Mouse (Mus musculus) embryonic facial prominence, embryonic 10.5 days (tissue): ENCODE measurements around the gene Col11a2. TPM values are rescaled to one million over a fixed set of nuclear protein-coding genes. Genes with fewer than 3 reads are reported as not detected.

ENCODE experiments used
- DNase-seq: peaks from one replicate; pipeline ENCODE4 v3.0.0-alpha.2; 2017; ENCODE audit warnings: low spot score
- H3K27ac ChIP-seq: fragments of 300-500 bp; sonication (generic); replicated peaks from 2 replicates; pipeline ENCODE4 v1.5.1; 2016; ENCODE audit warnings: mild to moderate bottlenecking
- H3K27me3 ChIP-seq: fragments of 300-500 bp; sonication (generic); replicated peaks from 2 replicates; pipeline ENCODE4 v1.6.1; 2016; ENCODE audit warnings: low read depth, mild to moderate bottlenecking; ENCODE audit not compliant: poor library complexity, severe bottlenecking
- H3K36me3 ChIP-seq: fragments of 300-500 bp; sonication (generic); replicated peaks from 2 replicates; pipeline ENCODE4 v1.6.1; 2016; ENCODE audit warnings: mild to moderate bottlenecking, moderate library complexity
- H3K4me1 ChIP-seq: fragments of 300-500 bp; sonication (generic); 2 replicates; pipeline ENCODE4 v1.6.1; 2016
- H3K4me3 ChIP-seq: fragments of 300-500 bp; sonication (generic); 2 replicates; pipeline ENCODE4 v1.5.1; 2016; ENCODE audit warnings: mild to moderate bottlenecking, moderate library complexity
- H3K9me3 ChIP-seq: fragments of 300-500 bp; sonication (generic); 2 replicates; pipeline ENCODE4 v1.6.1; 2016; ENCODE audit warnings: mild to moderate bottlenecking
- WGBS: fragments of 180-500 bp; shearing (Covaris S2); methylation state at CpG from one replicate; pipeline ENCODE4 v1.1.7; 2016; 5-methylcytosine and 5-hydroxymethylcytosine counted together
- polyA plus RNA-seq: library from polyadenylated mRNA; unstranded; fragments of >200 nt; fragmentation: Nextera tagmentation; extraction: Ambion mirVana; gene quantifications from 2 replicates; pipeline ENCODE4 v1.2.1, GENCODE M21; 2016

The Col11a2 gene
- polyA plus RNA-seq, 1 experiment from 2014 or later, result 1.0 TPM

DNA sequence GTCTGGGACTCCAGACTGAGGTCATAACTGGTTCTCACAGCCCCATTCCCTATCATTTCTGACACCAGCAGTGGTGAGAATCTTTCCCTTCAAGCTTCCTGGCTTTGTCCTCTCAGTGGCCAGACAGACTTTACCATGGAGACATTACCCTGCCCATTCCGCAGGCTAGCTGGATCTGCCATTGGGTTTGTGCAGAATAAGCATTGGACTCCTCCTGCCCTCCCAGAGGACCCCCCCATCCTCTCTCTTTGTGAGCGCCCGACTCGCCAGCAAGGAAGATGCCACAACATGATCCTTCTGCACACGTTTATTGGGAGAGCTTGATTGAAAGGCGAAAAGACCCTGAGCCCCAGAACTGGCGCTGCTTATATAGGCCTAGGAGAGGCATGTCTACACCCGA is 25.8 kb upstream of the Col11a2 start:
- no peak overlapping the region for H3K4me3 ChIP-seq
- H3K36me3 ChIP-seq, result peaks cover 12% of the 10 kb centered on the region
- no peak overlapping the region for H3K27ac ChIP-seq
- no peaks in the 10 kb centered on the region for H3K4me1 ChIP-seq
- WGBS, result 93% methylated on average over 8 of the region's 8 CpGs
- no peak for DNase-seq
- no peaks in the 10 kb centered on the region for H3K27me3 ChIP-seq
- peaks cover 17% of the 10 kb centered on the region; the same call in 1 of the 2 replicates for H3K9me3 ChIP-seq

- Histone ChIP-seq H3K4me3 (peak overlapping the region; percentile 22; the same call in 1 of the 2 replicates), H3K4me1 (peaks cover 41% of the 10 kb centered on the region), H3K27me3 (no peaks in the 10 kb centered on the region), H3K36me3 (peaks cover 48% of the 10 kb centered on the region), H3K27ac (0 out of 2 replicates have a peak overlapping the region, but pooled peaks have one; percentile 40), H3K9me3 (peaks cover 27% of the 10 kb centered on the region)
- no peak for DNase-seq
- WGBS, result 95% methylated on average over 23 of the region's 23 CpGs
Measured at GRCm38 (mm10) chr17:34021539-34022413, 17.5 kb upstream of the Col11a2 start.

DNA sequence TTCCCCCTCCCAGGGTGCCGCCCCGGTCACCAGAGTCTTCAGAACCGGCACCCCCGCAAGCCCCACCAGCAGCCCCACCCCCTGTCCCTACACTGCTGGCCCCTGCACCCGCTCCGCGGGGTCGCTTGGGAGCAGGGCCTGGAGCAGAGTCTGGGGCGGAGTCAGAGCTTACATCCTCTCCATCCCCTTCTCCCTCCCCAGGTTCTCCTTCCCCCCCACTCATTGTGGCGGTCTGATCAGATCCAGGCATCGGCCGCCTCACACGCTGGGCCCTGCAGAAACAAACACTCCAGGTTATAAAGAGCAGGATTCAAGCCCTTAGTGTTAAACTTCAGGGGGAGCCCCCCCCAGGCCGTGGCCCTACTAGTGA is 16.8 kb upstream of the Col11a2 start:
- H3K4me1 ChIP-seq, result peaks cover 47% of the 10 kb centered on the region
- DNase-seq, result no peak
- H3K27me3 ChIP-seq, result no peaks in the 10 kb centered on the region
- H3K27ac ChIP-seq, result 0 out of 2 replicates have a peak overlapping the region, but pooled peaks have one; percentile 40
- peak overlapping the region; percentile 22; the same call in 1 of the 2 replicates for H3K4me3 ChIP-seq
- 94% methylated on average over 14 of the region's 14 CpGs for WGBS
- peaks cover 46% of the 10 kb centered on the region for H3K36me3 ChIP-seq
- H3K9me3 ChIP-seq, result peaks cover 24% of the 10 kb centered on the region

DNA sequence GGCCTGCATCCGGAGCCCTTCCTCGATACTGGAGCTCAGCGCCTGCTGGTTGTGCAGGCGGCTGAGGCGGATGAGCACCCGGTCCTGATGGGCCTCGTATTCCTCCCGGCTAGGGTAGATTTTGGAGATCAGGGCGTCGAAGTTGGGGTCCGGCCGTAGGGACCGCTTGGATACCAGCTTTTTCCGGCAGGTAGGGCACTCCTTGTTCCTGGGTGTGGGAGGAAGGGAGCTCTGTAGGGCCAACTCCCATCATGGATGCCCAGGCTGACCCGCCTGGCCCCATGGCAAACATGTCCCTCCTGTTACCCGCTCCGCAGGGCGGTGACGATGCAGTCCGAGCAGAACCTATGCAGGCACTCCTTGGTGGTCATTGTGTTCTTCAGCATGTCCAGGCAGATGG is 16.2 kb upstream of the Col11a2 start:
- Histone ChIP-seq H3K27ac (peak overlapping the region; percentile 24; the same call in 1 of the 2 replicates), H3K4me1 (peaks cover 53% of the 10 kb centered on the region), H3K9me3 (peaks cover 24% of the 10 kb centered on the region), H3K4me3 (peak overlapping the region; percentile 96), H3K36me3 (peaks cover 48% of the 10 kb centered on the region), H3K27me3 (no peaks in the 10 kb centered on the region)
- no peak for DNase-seq
- 96% methylated on average over 20 of the region's 20 CpGs for WGBS

GRCm38 (mm10) chr17:34023678-34024077 is 15.6 kb upstream of the Col11a2 start:
- Histone ChIP-seq H3K4me1 (peaks cover 60% of the 10 kb centered on the region), H3K27me3 (no peaks in the 10 kb centered on the region), H3K36me3 (peaks cover 55% of the 10 kb centered on the region), H3K27ac (peak overlapping the region; percentile 97), H3K4me3 (peak overlapping the region; percentile 96), H3K9me3 (peaks cover 21% of the 10 kb centered on the region)
- WGBS, result 75% methylated on average over 9 of the region's 9 CpGs
- DNase-seq, result no peak

DNA sequence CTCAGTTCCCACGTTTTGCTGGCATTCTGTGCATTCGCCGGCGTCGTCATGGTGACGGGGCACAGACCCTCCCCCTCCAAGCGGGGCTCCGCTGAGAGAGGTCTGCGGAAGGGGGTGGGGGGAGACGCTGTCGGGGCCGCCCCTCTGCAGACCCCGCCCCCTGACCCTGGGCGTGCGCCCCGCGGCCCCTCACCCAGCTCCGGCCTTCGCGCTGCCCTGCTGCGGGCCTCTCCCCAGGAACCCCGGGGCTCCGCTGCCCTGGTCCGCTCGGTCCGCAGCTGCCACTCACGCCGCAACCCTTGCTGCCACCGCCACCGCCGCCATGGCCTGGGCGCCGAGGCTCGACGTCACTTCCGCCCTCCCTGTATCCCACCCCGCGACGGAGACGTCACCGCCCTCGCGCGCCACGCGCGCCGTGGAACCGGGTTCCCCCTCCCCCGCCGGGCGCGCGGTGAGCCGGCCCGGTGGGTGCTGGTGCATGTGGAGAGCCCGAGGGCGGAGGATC is 14.9 kb upstream of the Col11a2 start, which contains the start of gene Ring1:
Gene Ring1 (minus strand): TSS at position 364 of the 505 bp plus-strand sequence.
- peak within 1 kb of the TSS; percentile 97 for H3K27ac ChIP-seq
- H3K36me3 ChIP-seq, result peaks cover 58% of the 10 kb centered on the region
- no peaks in the 10 kb centered on the region for H3K27me3 ChIP-seq
- DNase-seq, result peak; percentile 95
- H3K4me3 ChIP-seq, result peak within 1 kb of the TSS; percentile 96
- H3K4me1 ChIP-seq, result peaks cover 66% of the 10 kb centered on the region
- 1% methylated on average over 58 of the region's 58 CpGs for WGBS
- peaks cover 17% of the 10 kb centered on the region for H3K9me3 ChIP-seq

GRCm38 (mm10) chr17:34024861-34025755 is 14.1 kb upstream of the Col11a2 start:
- peaks cover 9% of the 10 kb centered on the region for H3K9me3 ChIP-seq
- H3K36me3 ChIP-seq, result peaks cover 58% of the 10 kb centered on the region
- peak overlapping the region; percentile 97 for H3K27ac ChIP-seq
- peak overlapping the region; percentile 96 for H3K4me3 ChIP-seq
- WGBS, result under 1% methylated on average over 57 of the region's 57 CpGs
- no peaks in the 10 kb centered on the region for H3K27me3 ChIP-seq
- H3K4me1 ChIP-seq, result peaks cover 74% of the 10 kb centered on the region
- peak; percentile 68 for DNase-seq

- peaks cover 57% of the 10 kb centered on the region for H3K36me3 ChIP-seq
- 8% methylated on average over 7 of the region's 7 CpGs for WGBS
- H3K9me3 ChIP-seq, result peaks cover 5% of the 10 kb centered on the region; the same call in 1 of the 2 replicates
- peak overlapping the region; percentile 96 for H3K4me3 ChIP-seq
- peaks cover 80% of the 10 kb centered on the region for H3K4me1 ChIP-seq
- peak; percentile 79 for DNase-seq
- H3K27me3 ChIP-seq, result no peaks in the 10 kb centered on the region
- peak overlapping the region; percentile 97 for H3K27ac ChIP-seq
Measured at GRCm38 (mm10) chr17:34025756-34026151, 13.5 kb upstream of the Col11a2 start.

GRCm38 (mm10) chr17:34026221-34026620 is 13.0 kb upstream of the Col11a2 start:
- Histone ChIP-seq H3K27me3 (no peaks in the 10 kb centered on the region), H3K4me1 (peaks cover 82% of the 10 kb centered on the region), H3K36me3 (peaks cover 53% of the 10 kb centered on the region), H3K27ac (peak overlapping the region; percentile 97), H3K4me3 (peak overlapping the region; percentile 96), H3K9me3 (peaks cover under 1% of the 10 kb centered on the region; the same call in 1 of the 2 replicates)
- no peak for DNase-seq
- 30% methylated on average over 2 of the region's 2 CpGs for WGBS

DNA sequence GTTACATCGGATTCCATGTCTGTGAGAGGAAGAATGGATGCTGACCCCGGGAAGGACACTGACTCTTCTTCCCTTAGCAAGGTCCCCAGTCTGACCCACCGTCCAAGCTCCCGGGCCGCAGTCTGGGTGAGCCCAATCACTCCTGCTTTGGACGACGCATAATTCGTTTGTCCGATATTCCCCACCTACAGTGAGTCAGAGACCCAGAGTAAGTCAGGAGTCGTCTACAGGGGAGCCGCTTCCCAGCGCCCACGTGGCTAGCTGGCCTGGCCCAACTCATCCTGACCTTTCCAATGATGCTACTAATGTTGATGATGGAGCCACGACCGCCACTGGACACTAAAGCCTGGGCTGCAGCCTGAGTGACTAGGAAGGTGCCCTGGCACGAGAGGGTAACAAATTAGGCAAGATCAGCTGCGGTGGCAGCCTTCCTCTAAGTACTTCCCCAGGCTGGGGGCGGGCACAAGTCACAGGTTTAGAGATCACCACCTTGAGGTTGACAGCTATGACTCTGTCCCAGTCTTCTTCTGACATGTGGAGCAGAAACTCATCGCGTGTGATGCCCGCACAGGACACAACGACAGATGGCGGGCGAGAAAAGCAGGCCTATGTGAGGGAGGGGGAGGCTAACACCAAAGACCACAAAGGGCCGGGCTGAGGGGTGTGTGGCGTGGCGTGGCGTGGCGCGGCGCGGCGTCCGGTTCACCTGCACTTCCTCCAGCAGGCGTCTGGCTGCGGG is 12.2 kb upstream of the Col11a2 start:
- no peaks in the 10 kb centered on the region for H3K27me3 ChIP-seq
- WGBS, result 7% methylated on average over 36 of the region's 36 CpGs
- peaks cover 44% of the 10 kb centered on the region for H3K36me3 ChIP-seq
- no peaks in the 10 kb centered on the region for H3K9me3 ChIP-seq
- H3K4me1 ChIP-seq, result peaks cover 79% of the 10 kb centered on the region
- peak overlapping the region; percentile 96 for H3K4me3 ChIP-seq
- H3K27ac ChIP-seq, result peak overlapping the region; percentile 97
- peak; percentile 40 for DNase-seq

DNA sequence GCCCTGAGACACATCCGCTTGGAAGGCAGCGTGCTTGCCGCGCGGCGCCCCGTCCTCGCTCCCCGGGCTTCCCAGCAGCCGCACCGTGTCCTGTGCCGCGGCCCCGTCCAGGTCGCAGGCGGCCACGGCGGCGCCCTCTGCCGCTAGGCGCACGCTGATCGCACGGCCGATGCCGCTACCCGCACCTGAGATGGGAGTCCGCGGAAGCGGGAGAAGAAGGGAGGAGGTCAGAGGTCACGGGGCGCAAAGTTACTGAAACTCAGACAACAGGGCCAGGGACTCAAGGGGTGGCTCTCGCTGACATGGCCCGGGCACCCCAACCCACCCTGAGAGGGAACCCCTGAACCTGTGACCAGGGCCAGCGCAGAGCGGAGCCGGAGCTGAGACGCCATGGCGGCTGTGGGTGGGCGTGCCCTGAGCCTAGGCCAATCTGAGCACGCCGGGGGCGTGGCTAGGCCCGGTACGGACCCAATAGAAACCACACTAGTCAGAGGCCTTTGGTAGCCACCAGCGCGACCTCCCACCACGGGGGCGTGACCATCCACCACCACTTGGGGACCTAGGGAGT is 11.5 kb upstream of the Col11a2 start, which contains the start of gene H2-Ke6:
Gene H2-Ke6 (minus strand): TSS at position 405 of the 568 bp plus-strand sequence.
- Histone ChIP-seq H3K36me3 (peaks cover 38% of the 10 kb centered on the region), H3K27ac (peak within 1 kb of the TSS; percentile 97), H3K4me1 (peaks cover 79% of the 10 kb centered on the region), H3K4me3 (peak within 1 kb of the TSS; percentile 96), H3K27me3 (no peaks in the 10 kb centered on the region), H3K9me3 (no peaks in the 10 kb centered on the region)
- peak; percentile 96 for DNase-seq
- WGBS, result under 1% methylated on average over 49 of the region's 49 CpGs
